8 mouse cellular contexts compared by ENCODE assay signal in the genomic region with DNA sequence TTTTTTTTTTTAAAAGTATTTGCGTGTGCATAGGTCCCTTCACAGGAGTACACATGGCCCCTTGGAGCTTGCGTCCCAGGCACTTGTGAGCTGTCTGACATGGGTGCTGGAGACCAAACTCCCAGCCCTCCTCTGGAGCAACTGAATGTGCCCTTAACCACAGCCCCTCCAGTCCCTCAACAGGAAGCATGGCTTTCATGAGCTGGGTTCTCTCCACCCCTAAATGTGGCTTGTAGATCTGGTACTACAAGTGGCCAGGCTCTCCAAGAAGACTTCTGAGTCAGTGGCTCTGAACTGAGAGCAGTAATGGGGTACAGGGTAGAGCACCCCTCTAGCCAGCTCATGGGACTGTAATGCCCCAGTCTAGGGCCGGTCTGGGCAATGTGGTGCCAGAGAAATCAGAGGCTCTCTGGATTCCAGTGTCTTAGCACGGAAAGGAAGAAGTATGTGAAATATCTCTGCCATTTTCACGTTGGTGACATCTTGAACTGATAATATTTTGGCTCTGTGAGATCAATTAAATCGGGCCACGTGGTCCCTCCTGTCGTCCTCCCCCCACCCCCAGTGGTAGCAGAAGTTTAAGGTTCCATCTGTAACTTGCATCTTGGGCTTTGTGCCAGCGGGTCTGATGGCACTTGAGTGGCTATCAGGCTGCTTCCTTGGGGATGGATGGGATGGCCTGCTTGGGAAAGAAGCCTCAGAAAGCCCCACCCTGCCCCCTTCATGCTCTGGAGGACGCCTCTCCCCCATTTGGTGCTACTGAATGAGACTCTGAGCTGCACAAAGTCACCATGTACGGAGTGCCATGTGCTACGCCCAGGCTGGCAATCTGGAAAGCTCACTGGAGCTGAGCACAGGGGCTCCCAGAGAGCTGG.
DNase-seq lines count a peak whose midpoint lies in the region; ATAC-seq and TF ChIP-seq lines count a peak whose summit lies in the region.

No protein-coding gene starts in this region.

- peak overlapping the region; percentile 67 for H3K27ac ChIP-seq in heart, postnatal 0 days (ENCODE audit: low read depth)
- H3K27ac ChIP-seq in hindbrain, embryonic 12.5 days: peak overlapping the region; percentile 97
- H3K27ac ChIP-seq in liver, embryonic 16.5 days (ENCODE audit: low read length): peak overlapping the region; percentile 21

- no peak for TF ChIP-seq EP300 in heart, postnatal 0 days (IDR thresholded peaks at IDR 0.05; ENCODE audit: low read depth)

- H3K4me3 ChIP-seq in heart, postnatal 0 days (ENCODE audit: low read depth, low read length): no peak overlapping the region
- H3K4me3 ChIP-seq in hindbrain, embryonic 12.5 days: no peak overlapping the region
- H3K4me3 ChIP-seq in liver, embryonic 16.5 days (ENCODE audit: low read depth, low read length): no peak overlapping the region

- no peak for DNase-seq in heart, postnatal 0 days (ENCODE audit: low spot score)
- no peak for DNase-seq in heart, postnatal 36 days
- peak; percentile 35 for DNase-seq in MN1 (ENCODE audit: low spot score)
- no peak for DNase-seq in embryo, embryonic 10 days (ENCODE audit: low spot score)
- DNase-seq in lung, postnatal 10 days: no peak
- DNase-seq in cerebellum, adult 9-10 months: no peak

- no peak overlapping the region for H3K4me2 ChIP-seq in heart, postnatal 0 days (ENCODE audit: low read depth, low read length)
- peak overlapping the region; percentile 82 for H3K4me2 ChIP-seq in hindbrain, embryonic 12.5 days (replicated peaks)
- no peak overlapping the region for H3K4me2 ChIP-seq in liver, embryonic 16.5 days (ENCODE audit: low read depth, low read length)

- peaks cover 30% of the 10 kb centered on the region for H3K4me1 ChIP-seq in heart, postnatal 0 days (ENCODE audit: control insufficient read depth, insufficient read depth)
- H3K4me1 ChIP-seq in hindbrain, embryonic 12.5 days: peaks cover 69% of the 10 kb centered on the region
- peaks cover 72% of the 10 kb centered on the region for H3K4me1 ChIP-seq in liver, embryonic 16.5 days (ENCODE audit: control insufficient read depth, low read depth, low read length)

- no peak overlapping the region for H3K9ac ChIP-seq in heart, postnatal 0 days (replicated peaks; ENCODE audit: low read depth, low read length)
- H3K9ac ChIP-seq in hindbrain, embryonic 12.5 days: 0 out of 2 replicates have a peak overlapping the region, but pooled peaks have one; percentile 23
- no peak overlapping the region for H3K9ac ChIP-seq in liver, embryonic 16.5 days (ENCODE audit: low read depth, low read length)

- no peak for TF ChIP-seq CTCF in heart, postnatal 0 days (IDR thresholded peaks at IDR 0.05; ENCODE audit: low read depth)

- WGBS in heart, postnatal 0 days: 65% methylated on average over 12 of the region's 12 CpGs
- 72% methylated on average over 12 of the region's 12 CpGs for WGBS in hindbrain, embryonic 12.5 days
- 30% methylated on average over 12 of the region's 12 CpGs for WGBS in liver, embryonic 16.5 days (ENCODE audit: insufficient replicate concordance)

- H3K9me3 ChIP-seq in heart, postnatal 0 days (replicated peaks; ENCODE audit: control insufficient read depth, low read length): no peaks in the 10 kb centered on the region
- H3K9me3 ChIP-seq in hindbrain, embryonic 12.5 days (replicated peaks): no peaks in the 10 kb centered on the region
- no peaks in the 10 kb centered on the region for H3K9me3 ChIP-seq in liver, embryonic 16.5 days (replicated peaks; ENCODE audit: control insufficient read depth, low read length)

- no peaks in the 10 kb centered on the region for H3K27me3 ChIP-seq in heart, postnatal 0 days (ENCODE audit: control insufficient read depth, insufficient read depth, low read length)
- H3K27me3 ChIP-seq in hindbrain, embryonic 12.5 days: no peaks in the 10 kb centered on the region
- no peaks in the 10 kb centered on the region for H3K27me3 ChIP-seq in liver, embryonic 16.5 days (ENCODE audit: control insufficient read depth, insufficient read depth, low read depth, low read length)

- no peaks in the 10 kb centered on the region for H3K36me3 ChIP-seq in heart, postnatal 0 days (replicated peaks; ENCODE audit: control insufficient read depth, insufficient read depth, low read length)
- no peaks in the 10 kb centered on the region for H3K36me3 ChIP-seq in hindbrain, embryonic 12.5 days
- H3K36me3 ChIP-seq in liver, embryonic 16.5 days (ENCODE audit: control insufficient read depth, insufficient read depth): no peaks in the 10 kb centered on the region

- ATAC-seq in heart, postnatal 0 days (ENCODE audit: insufficient read depth, low read depth): no peak
- no peak for ATAC-seq in hindbrain, embryonic 12.5 days (ENCODE audit: low FRiP score)
- no peak for ATAC-seq in liver, embryonic 16.5 days (ENCODE audit: low read depth)

- intact Hi-C loops in heart, postnatal 36 days (cut with DNase I): loop anchor here (2.0 kb wide), 1 partner anchor 18 kb away; no protein-coding TSS in a partner anchor

Comparison
In these comparisons a context has a peak if more than half of its experiments do, and no peak if none do; other contexts are left out.
1. H3K27ac ChIP-seq: peak in every context shown above with its lines; median percentile 97 in hindbrain, embryonic 12.5 days; 67 in heart, postnatal 0 days; 21 in liver, embryonic 16.5 days.